Mouse (Mus musculus) WW6 (cell line): ENCODE data around the gene Itpkc.
A peak's percentile ranks its signal among the peaks of the same experiment; 100 is the strongest.

Experiments used
- DNase-seq: peaks from one replicate; pipeline ENCODE4 v3.0.0-alpha.2; 2013; ENCODE audit warnings: low read depth, low spot score

Gene Itpkc

DNA sequence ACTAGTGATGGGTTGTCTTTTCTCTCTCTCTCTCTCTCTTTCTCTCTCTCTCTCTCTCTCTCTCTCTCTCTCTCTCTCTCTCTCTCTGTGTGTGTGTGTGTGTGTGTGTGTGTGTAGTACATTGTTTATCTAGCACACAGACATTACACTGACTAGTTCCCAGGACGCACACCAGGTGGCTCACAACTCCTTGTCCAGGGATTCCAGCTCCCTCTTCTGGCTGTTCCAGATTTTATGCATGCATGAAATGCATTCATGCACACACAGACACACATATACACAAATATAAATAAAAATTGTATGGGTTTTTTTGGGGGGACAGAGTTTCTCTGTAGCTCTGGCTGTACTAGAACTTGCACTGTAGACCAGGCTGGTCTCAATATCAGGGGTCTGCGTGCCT is 9.1 kb upstream of the Itpkc start:
- DNase-seq: no peak

- DNase-seq: no peak
These were observed 7.3 kb upstream of the Itpkc start for GRCm38 (mm10) chr7:27235726-27236125.

DNA sequence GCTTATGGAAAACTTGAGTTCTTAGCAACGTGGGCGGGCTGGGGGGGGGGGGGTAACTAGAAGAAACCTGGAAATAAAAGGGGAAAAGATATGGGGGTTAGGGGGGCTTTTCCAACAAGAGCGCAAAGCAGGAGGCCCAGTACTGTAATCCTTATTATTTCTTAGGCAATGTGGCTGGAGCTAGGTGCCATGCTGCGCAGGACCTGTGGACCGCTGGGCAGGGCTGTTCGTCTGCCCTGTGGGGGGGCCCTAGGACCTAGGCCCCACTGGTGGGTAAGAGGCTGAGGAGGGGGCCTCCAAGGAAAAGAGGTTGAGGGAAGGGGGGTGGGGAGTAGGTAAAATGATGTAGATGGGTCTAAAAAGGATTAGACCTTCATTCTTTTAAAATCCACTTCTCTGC is 4.8 kb upstream of the Itpkc start:
- no peak for DNase-seq

DNA sequence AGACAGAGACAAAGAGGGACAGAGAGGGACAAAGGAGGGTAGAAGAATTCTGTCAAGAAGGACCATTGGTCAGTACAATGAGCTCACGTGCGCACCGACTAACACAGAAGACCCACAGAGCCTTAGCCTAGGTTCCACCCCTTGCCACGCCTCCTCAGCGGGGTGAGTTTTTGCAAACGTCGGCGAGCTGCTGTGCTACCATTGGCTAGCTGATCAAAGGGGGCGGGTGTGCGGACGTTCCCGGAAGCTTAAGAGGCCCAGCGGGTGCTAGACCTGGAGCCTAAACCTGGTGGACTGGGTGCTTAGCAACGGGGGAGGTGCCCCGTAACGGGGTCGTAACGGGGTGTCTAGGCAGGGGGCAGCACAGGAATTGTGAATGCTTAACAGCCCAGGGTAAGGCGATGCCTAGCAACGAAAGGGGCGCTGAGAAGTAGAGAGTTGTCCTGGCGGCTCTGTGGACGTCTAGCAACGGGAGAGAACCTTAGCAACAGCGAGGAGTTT is 4.4 kb upstream of the Itpkc start, which contains the start of gene Coq8b:
Coq8b (plus strand) TSS at position 243 of the 501 bp plus-strand sequence.
- DNase-seq: peak; percentile 99

DNA sequence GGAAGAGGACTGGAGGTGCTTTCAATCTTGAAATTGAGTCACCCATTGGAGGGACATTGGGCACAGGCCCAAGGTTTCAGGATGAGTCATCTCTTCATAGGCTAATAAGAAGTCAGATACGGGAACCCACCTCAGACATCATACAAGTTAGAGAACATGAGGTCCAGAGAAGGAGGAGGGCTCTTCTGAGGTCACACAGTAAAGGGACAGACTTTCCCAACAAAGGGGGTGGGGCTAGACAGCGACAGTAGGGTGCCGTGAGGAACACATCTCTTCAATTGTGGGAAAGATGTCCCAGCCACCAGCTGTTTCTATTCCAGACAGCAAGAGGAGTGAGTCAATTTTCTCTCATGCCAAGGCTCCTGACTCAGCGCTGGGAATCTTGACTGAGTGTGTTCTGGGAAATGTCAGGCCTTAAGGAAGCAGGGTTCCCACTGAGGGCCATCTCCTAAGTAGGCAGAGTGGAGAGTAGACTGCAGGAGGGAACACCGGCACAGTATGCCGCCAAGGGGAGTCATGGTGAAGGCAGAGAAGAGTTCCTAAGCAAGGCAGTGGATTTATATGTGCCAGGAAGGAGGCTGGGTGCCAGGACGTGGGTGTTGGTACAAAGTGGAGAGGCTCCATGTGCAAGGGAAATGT is 3.4 kb upstream of the Itpkc start:
- DNase-seq: no peak

GRCm38 (mm10) chr7:27230781-27231180 is 2.3 kb upstream of the Itpkc start:
- peak; percentile 49 for DNase-seq

GRCm38 (mm10) chr7:27228865-27229264 is 404 bp upstream of the Itpkc start:
- DNase-seq: no peak

DNA sequence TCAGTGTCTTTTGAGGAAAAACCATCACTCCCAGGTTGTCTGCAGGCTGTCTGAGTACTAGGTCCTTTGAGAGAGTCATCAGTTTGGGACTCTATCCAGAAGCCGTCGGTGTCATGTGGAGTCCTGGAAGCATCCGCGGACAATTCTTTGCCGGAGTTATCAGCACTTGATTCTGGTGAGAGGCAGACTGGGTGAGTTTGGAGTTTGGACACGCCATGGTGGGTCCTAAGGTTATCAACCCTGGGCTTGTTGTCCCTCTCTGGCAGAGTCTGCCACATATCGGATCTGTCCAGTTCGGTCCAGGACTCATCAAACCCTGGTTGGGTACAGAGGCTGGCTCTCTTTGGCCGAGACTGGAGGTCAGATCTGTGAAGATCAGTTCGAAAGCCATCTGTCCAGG is 785 bp downstream of the Itpkc start:
- DNase-seq: no peak

- no peak for DNase-seq
These were observed 1.2 kb downstream of the Itpkc start for GRCm38 (mm10) chr7:27227276-27227675.

DNA sequence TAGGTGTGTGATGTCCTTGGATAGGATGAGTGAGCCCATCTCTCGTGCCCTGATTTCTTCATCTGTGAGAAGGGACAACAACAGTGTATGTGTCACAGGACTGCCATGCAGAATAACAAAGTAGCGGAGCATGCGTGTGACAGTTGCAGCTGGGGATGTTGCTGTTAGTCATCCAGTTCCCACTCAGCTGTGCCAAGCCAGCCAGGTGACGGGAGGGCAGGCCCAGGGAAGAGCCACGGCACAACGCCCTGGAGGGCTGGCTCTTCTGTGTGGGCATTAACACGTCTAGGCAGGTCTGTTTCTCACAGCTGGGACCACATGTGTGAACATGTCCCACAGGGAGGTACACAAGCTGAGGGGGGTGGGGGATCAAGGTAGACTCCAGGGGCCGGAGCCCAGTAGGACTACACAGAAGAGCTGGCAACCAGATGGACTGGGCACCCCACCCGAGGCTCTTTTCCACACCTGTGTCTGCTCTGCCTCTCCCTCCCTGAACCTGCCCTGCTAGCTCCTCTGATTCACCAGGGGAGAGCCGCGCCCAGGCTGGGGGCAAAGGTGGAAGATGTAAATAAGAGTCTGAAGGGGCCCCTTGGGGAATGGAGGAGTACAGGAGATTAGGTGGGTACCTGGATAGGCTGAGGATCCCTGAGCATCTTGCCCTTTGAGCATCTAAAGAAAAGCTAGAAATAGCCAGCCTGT is 3.4 kb downstream of the Itpkc start:
- no peak for DNase-seq

DNA sequence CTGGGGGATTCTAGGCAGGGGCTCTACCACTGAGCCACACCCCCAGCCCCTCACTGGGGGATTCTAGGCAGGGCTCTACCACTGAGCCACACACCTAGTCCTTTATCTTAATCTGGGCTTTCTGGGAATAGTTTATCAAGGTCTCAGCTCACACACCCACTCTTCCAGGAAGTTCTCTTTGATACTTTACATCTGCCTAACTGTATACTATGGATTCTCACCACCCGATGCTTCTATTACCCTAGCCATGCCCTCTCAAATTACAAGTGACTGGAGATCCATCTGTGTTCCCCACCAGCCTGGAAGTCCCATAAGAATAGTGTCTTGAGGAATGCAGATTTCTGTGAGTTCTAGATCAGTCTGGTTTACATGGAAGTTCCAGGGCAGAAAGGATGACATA is 5.9 kb downstream of the Itpkc start:
- no peak for DNase-seq

DNA sequence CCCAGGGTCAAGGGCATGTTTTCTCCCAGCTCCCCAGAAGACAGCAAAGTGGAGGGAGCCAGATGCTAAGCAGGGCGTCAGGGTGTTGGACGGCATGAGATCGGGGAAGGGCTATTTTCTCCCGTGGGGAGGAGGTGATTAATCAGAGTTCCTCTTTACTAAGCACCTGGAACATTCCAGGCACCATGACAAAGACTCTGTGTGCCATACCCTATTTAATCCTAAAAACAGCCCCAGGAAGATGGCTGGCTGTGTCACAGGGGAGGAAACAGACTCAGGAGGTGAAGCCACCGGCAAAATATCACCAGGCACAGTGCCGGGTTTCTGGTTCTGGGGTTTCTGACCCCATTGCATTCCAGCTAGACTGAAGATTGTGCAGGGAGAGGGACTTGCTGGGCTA is 6.5 kb downstream of the Itpkc start:
- DNase-seq: no peak

DNA sequence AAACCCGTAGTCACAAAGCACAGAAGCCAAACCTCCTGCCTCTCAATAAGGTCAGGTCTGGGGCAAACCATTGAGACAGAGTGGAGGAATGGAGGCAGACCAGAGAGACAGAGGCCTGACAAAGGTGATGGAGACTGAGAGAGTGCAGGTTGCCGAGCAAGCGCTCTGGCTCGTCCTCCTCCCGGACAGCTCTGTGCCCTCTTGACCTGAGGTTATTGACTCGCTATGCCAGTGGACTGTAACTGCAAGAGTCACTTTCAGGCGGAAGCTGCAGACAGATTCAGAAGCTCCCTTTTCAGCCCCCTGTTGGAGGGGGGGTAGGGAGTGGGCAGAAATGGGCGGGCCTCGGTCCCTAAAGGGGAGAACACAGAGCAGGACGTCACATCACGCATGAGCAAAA is 8.5 kb downstream of the Itpkc start:
- DNase-seq: no peak

GRCm38 (mm10) chr7:27218586-27218985 is 9.9 kb downstream of the Itpkc start:
- DNase-seq: no peak

- DNase-seq: no peak
These were observed 15.8 kb downstream of the Itpkc start for GRCm38 (mm10) chr7:27212626-27213025.

GRCm38 (mm10) chr7:27203730-27204449 is 24.6 kb downstream of the Itpkc start:
- no peak for DNase-seq

DNA sequence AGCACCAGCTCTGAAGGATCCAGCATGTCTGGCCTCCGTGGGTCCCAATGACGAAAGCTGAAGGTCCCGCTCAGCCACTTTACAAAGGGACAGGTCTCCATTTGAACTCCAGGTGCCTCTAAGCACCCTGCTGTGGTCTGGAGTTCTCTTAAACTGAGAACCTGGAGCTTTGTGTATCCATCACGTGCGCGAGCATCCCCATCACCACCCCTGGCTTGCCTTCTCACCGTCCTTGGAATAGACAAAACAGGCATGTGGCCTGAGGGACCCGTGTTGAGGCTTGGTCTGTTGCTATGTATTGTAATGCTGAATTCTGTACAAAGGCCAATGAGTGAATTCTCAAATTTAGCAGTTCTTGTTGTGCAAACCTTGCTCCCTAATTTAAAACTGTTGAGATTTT is 29.7 kb downstream of the Itpkc start:
- no peak for DNase-seq

DNA sequence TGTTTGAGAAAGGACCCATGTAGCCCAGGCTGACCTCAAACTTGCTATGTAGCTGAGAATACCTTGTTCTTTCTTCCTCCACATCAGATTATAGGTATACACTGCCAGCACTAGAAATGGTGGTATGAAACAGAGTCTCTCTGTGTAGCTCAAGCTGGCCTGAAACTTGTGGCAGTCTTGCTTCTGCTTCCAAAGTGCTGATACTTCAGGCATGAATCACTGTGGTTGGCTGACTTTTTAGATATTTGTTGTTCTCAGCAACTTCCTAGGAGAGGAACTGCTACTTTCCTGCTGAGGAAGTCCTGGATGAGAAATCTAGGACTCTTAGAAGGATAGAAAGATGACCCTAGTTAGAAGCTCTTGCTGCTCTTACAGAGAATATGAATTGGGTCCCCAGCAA is 30.1 kb downstream of the Itpkc start:
- no peak for DNase-seq

GRCm38 (mm10) chr7:27197634-27198033 is 30.8 kb downstream of the Itpkc start:
- DNase-seq: no peak

GRCm38 (mm10) chr7:27197136-27197535 is 31.3 kb downstream of the Itpkc start:
- DNase-seq: no peak

DNA sequence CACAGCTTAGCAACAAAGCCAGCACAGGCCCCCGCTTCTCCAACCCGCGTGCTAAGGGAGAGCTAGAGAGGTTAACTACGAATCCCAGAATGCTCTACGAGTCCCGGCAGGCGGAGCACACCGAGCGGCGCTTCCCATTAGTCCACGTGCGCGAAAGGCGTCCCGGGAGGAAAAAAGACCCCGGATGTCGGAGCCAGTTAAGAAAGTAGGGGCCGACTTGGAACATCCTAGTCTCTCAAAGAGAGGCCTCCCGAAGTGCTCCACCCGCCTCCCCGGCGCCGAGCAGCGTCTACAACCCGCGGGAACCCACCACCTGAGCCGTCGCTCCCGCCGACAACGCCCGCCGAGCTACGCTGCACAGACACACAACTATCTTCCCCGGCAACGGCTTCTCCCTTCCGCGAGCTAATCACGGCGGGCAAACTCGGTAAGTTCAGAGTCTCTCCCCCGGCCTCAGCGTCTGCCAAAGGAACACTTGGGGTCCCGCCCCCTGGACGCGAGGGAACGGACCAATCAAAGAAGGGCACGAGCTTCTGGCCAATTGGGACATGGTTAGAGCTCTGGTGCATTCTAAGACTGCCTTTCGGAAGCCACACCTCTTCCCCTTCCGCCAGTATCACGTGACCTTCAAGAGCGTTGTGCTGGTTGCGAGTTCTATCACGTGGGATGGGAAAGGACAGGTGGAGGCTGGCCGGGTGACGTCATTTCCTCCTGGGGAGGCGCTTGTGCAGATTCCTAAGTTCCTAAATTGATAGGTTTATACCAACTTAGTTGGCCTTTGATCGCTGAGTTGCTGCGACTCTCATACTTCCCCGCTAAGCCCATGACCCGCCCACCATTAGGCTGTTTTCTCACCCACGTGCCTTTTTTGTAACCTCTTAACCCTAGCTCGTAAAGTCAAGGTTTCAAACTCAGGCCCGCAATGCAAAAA is 32.5 kb downstream of the Itpkc start, which contains the start of the genes BC024978 and Snrpa:
BC024978 (plus strand) TSS at position 101 of the 931 bp plus-strand sequence.
Snrpa (minus strand) TSS at position 591 of the 931 bp plus-strand sequence.
- DNase-seq: peak; percentile 94
